Mouse (Mus musculus) olfactory bulb, adult 2 months (tissue): ENCODE measurements around the gene Spata2l.

Experiments
- CTCF ChIP-seq: fragments of 200-500 bp; IDR thresholded peaks from 2 replicates; pipeline ENCODE4 v1.5.1; 2012; ENCODE audit warnings: low read depth, mild to moderate bottlenecking, low read length, moderate library complexity; ENCODE audit not compliant: insufficient read depth
- POLR2A ChIP-seq: fragments of 200-500 bp; IDR thresholded peaks from 2 replicates; pipeline ENCODE4 v1.6.1; 2012; ENCODE audit warnings: mild to moderate bottlenecking, low read depth, low read length, moderate library complexity; ENCODE audit not compliant: insufficient read depth

GRCm38 (mm10) chr8:123271147-123271546 is 35.1 kb upstream of the Spata2l start:
- TF ChIP-seq POLR2A (no peak), CTCF (no peak)
